Mouse (Mus musculus): ENCODE results near the gene Rnf225.
"Not testable (repeated sequence)": the region's sequence is repeated elsewhere in the genome, so short reads cannot be mapped to it uniquely, and the experiment has no call there.

Gene Rnf225

GRCm38 (mm10) chr7:12920495-12920894 is 6.7 kb upstream of the Rnf225 start:
- ChIA-PET CTCF (interaction anchor here in 1 of 4 experiments (0.6 to 1.8 kb wide), 4 partner anchors 11 to 29 kb away, joined by 3 to 13 read pairs (median 4); no protein-coding TSS in a partner anchor), POLR2A (interaction anchor here (0.6 to 3.2 kb wide), 16 partner anchors 10 to 123 kb away, joined by 3 to 26 read pairs (median 6); partner anchors contain the start of genes Slc27a5 (in 1 of the 4), Zfp324 (in 1 of the 4) and Zfp446 (in 1 of the 4))

GRCm38 (mm10) chr7:12921318-12921704 is 5.9 kb upstream of the Rnf225 start:
- ChIA-PET CTCF (interaction anchor here in 3 of 4 experiments (0.6 to 1.6 kb wide), 12 partner anchors 12 to 125 kb away, joined by 3 to 10 read pairs (median 4); partner anchors contain the start of genes Zfp128 (in 1 of the 3), Zfp446 (in 1 of the 3) and Zscan18 (in 1 of the 3)), POLR2A (interaction anchor here (0.5 to 10.1 kb wide), 128 partner anchors 8 to 386 kb away, joined by 3 to 374 read pairs (median 6); partner anchors contain the start of genes Chmp2a (in 3 of the 4), Mzf1 (in 3 of the 4), Zbtb45 (in 3 of the 4) and Zfp110 (in 3 of the 4))

GRCm38 (mm10) chr7:12921705-12922465 is 5.3 kb upstream of the Rnf225 start, which contains the start of gene Rps5:
Gene Rps5, plus strand, starts transcription at chr7:12922290.
- CTCF ChIA-PET, result interaction anchor here in 3 of 4 experiments (0.6 to 1.6 kb wide), 16 partner anchors 13 to 125 kb away, joined by 3 to 10 read pairs (median 4); partner anchors contain the start of genes Zfp128 (in 1 of the 3), Zfp446 (in 1 of the 3) and Zscan18 (in 1 of the 3)
- POLR2A ChIA-PET, result interaction anchor here (0.5 to 10.1 kb wide), 136 partner anchors 8 to 389 kb away, joined by 3 to 374 read pairs (median 6); partner anchors contain the start of genes Chmp2a (in 3 of the 4), Mzf1 (in 3 of the 4), Zbtb45 (in 3 of the 4) and Zfp110 (in 3 of the 4)

GRCm38 (mm10) chr7:12922729-12923128 is 4.5 kb upstream of the Rnf225 start:
- POLR2A ChIA-PET, result interaction anchor here (0.5 to 10.1 kb wide), 89 partner anchors 8 to 385 kb away, joined by 3 to 374 read pairs (median 8); partner anchors contain the start of genes Zfp110 (in 3 of the 4), Zfp446 (in 3 of the 4), Zscan22 (in 3 of the 4) and Chmp2a (in 2 of the 4)
- CTCF ChIA-PET, result interaction anchor here in 3 of 4 experiments (0.9 to 1.6 kb wide), 5 partner anchors 13 to 88 kb away, joined by 3 to 10 read pairs (median 3); no protein-coding TSS in a partner anchor

- CTCF ChIA-PET, result interaction anchor here in 3 of 4 experiments (0.7 to 1.5 kb wide), 4 partner anchors 17 to 82 kb away, joined by 3 to 4 read pairs (median 3); no protein-coding TSS in a partner anchor
- POLR2A ChIA-PET, result interaction anchor here (0.8 to 10.1 kb wide), 42 partner anchors 8 to 114 kb away, joined by 3 to 374 read pairs (median 8); partner anchors contain the start of genes Zbtb45 (in 3 of the 4), Zfp446 (in 3 of the 4), Chmp2a (in 1 of the 4) and Slc27a5 (in 1 of the 4)
Observed at GRCm38 (mm10) chr7:12926316-12926715, 900 bp upstream of the Rnf225 start.

- ChIA-PET CTCF (interaction anchor here in 3 of 4 experiments (0.7 to 1.5 kb wide), 4 partner anchors 12 to 80 kb away, joined by 3 to 4 read pairs (median 3); no protein-coding TSS in a partner anchor), POLR2A (interaction anchor here (0.6 to 10.1 kb wide), 61 partner anchors 7 to 158 kb away, joined by 3 to 374 read pairs (median 5); partner anchors contain the start of genes Zfp446 (in 4 of the 4), Ube2m (in 2 of the 4), Zfp110 (in 2 of the 4) and Chmp2a (in 1 of the 4))
Observed at GRCm38 (mm10) chr7:12927693-12928589, 725 bp downstream of the Rnf225 start.

- CTCF ChIA-PET, result interaction anchor here in 1 of 4 experiments (0.6 kb wide), 1 partner anchor 13 kb away, joined by 3 read pairs; no protein-coding TSS in a partner anchor
- POLR2A ChIA-PET, result interaction anchor here (0.7 to 8.9 kb wide), 24 partner anchors 9 to 113 kb away, joined by 3 to 142 read pairs (median 4); partner anchors contain the start of genes Rps5 (in 3 of the 4), Rnf225 (in 1 of the 4) and Zfp446 (in 1 of the 4)
Observed at GRCm38 (mm10) chr7:12933615-12934140, 6.5 kb downstream of the Rnf225 start.

GRCm38 (mm10) chr7:12934808-12935207 is 7.6 kb downstream of the Rnf225 start:
- ChIA-PET CTCF (interaction anchor here in 2 of 4 experiments (0.5 to 1.4 kb wide), 6 partner anchors 9 to 124 kb away, joined by 4 to 6 read pairs (median 4); no protein-coding TSS in a partner anchor), POLR2A (interaction anchor here in 3 of 4 experiments (0.9 to 8.9 kb wide), 25 partner anchors 9 to 119 kb away, joined by 3 to 142 read pairs (median 6); partner anchors contain the start of genes Rps5 (in 3 of the 3), Rnf225 (in 2 of the 3), Zfp128 (in 1 of the 3) and Zfp324 (in 1 of the 3))

- CTCF ChIA-PET, result not testable (repeated sequence)
- POLR2A ChIA-PET, result interaction anchor here in 3 of 4 experiments (0.6 to 8.9 kb wide), 10 partner anchors 10 to 51 kb away, joined by 3 to 142 read pairs (median 8); partner anchors contain the start of genes Rps5 (in 3 of the 3) and Rnf225 (in 2 of the 3)
Observed at GRCm38 (mm10) chr7:12937254-12937803, 10.1 kb downstream of the Rnf225 start.

- ChIA-PET POLR2A (interaction anchor here in 2 of 4 experiments (1.0 to 2.7 kb wide), 13 partner anchors 9 to 104 kb away, joined by 3 to 13 read pairs (median 5); partner anchors contain the start of genes Rnf225 (in 1 of the 2), Rps5 (in 1 of the 2) and Zfp446 (in 1 of the 2)), CTCF (interaction anchor here in 2 of 4 experiments (0.6 to 1.0 kb wide), 3 partner anchors 10 to 130 kb away, joined by 3 read pairs; no protein-coding TSS in a partner anchor)
Observed at GRCm38 (mm10) chr7:12940599-12940998, 13.4 kb downstream of the Rnf225 start.

GRCm38 (mm10) chr7:12943488-12943887 is 16.3 kb downstream of the Rnf225 start:
- CTCF ChIA-PET, result interaction anchor here in 3 of 4 experiments (0.5 to 2.1 kb wide), 24 partner anchors 9 to 115 kb away, joined by 3 to 13 read pairs (median 4); partner anchors contain the start of genes Rnf225 (in 1 of the 3), Rps5 (in 1 of the 3), Zbtb45 (in 1 of the 3) and Zfp128 (in 1 of the 3)
- POLR2A ChIA-PET, result interaction anchor here (0.6 to 15.3 kb wide), 28 partner anchors 8 to 352 kb away, joined by 3 to 269 read pairs (median 3); partner anchors contain the start of genes Rps5 (in 3 of the 4), Rnf225 (in 2 of the 4), Zfp446 (in 2 of the 4) and Zswim9 (in 1 of the 4)

- ChIA-PET CTCF (interaction anchor here in 3 of 4 experiments (0.6 to 1.4 kb wide), 6 partner anchors 26 to 60 kb away, joined by 3 to 7 read pairs (median 4); partner anchors contain the start of gene Rps5 (in 1 of the 3)), POLR2A (interaction anchor here (0.6 to 15.3 kb wide), 68 partner anchors 9 to 562 kb away, joined by 3 to 269 read pairs (median 5); partner anchors contain the start of genes Rnf225 (in 3 of the 4), Rps5 (in 3 of the 4), Zfp446 (in 3 of the 4) and Zbtb45 (in 2 of the 4))
Observed at GRCm38 (mm10) chr7:12949032-12949871, 22.0 kb downstream of the Rnf225 start.

- ChIA-PET POLR2A (interaction anchor here (0.6 to 15.3 kb wide), 65 partner anchors 9 to 255 kb away, joined by 3 to 269 read pairs (median 6); partner anchors contain the start of genes Rnf225 (in 3 of the 4), Rps5 (in 3 of the 4), Zfp446 (in 3 of the 4) and Zbtb45 (in 2 of the 4)), CTCF (interaction anchor here in 3 of 4 experiments (0.6 to 1.4 kb wide), 6 partner anchors 27 to 59 kb away, joined by 3 to 7 read pairs (median 4); partner anchors contain the start of genes Rps5 (in 1 of the 3) and Zfp446 (in 1 of the 3))
Observed at GRCm38 (mm10) chr7:12949872-12950229, 22.6 kb downstream of the Rnf225 start.

GRCm38 (mm10) chr7:12954896-12955295 is 27.7 kb downstream of the Rnf225 start:
- ChIA-PET POLR2A (interaction anchor here in 3 of 4 experiments (0.6 to 15.3 kb wide), 10 partner anchors 10 to 80 kb away, joined by 3 to 269 read pairs (median 4); partner anchors contain the start of genes Rps5 (in 2 of the 3), Zfp446 (in 2 of the 3), Rnf225 (in 1 of the 3) and Zbtb45 (in 1 of the 3)), CTCF (interaction anchor here in 2 of 4 experiments (1.0 to 1.5 kb wide), 2 partner anchors 19 to 23 kb away, joined by 4 read pairs; partner anchors contain the start of gene Zfp446 (in 1 of the 2))

Measured in embryonic stem cell, embryonic (primary cell).